Mouse (Mus musculus) WW6 (cell line): Measurements from ENCODE around the gene Tmigd1.

Source experiments
- DNase-seq: peaks from one replicate; pipeline ENCODE4 v3.0.0-alpha.2; 2013; ENCODE audit warnings: low read depth, low spot score

The Tmigd1 gene

DNA sequence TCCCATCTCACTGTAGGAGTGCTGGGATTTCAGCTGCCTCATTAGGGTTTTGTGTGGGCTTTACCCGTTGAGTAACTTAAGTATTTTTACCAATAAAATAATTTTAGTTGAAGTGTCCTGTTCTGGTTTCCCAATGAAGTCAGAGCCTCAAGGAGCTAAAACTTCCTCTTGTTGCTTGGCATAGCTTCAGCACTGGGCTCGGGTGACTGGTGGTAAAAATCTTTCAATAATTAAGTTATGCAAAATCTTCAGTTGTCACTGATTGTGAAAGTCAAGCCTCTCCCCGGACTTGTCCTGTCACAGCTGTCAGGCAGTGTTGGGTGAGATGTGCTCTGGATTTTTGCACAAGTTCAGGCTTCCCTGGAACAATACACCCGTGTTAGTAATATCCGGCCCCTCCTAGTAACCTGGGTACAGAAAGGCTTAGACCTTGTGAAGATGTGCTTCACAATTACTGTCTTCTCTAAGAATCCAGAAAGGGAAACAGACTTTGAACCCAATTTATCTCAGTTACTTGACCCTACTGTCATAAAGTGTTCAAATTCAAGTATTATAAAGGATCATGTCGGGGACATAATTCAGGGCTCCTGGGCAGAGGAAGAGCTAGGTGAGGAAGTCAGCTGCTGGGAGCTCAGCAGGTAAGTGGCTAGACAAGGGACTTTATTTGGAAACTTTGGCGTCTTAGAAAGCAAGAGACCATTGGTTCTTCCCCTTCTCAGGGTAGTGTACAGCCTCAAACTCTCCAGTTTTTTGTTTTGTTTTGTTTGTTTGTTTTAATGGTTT lies at the start of gene Tmigd1:
Gene Tmigd1, plus strand, starts transcription at position 581 of the 783 bp plus-strand sequence.
- DNase-seq, result no peak

DNA sequence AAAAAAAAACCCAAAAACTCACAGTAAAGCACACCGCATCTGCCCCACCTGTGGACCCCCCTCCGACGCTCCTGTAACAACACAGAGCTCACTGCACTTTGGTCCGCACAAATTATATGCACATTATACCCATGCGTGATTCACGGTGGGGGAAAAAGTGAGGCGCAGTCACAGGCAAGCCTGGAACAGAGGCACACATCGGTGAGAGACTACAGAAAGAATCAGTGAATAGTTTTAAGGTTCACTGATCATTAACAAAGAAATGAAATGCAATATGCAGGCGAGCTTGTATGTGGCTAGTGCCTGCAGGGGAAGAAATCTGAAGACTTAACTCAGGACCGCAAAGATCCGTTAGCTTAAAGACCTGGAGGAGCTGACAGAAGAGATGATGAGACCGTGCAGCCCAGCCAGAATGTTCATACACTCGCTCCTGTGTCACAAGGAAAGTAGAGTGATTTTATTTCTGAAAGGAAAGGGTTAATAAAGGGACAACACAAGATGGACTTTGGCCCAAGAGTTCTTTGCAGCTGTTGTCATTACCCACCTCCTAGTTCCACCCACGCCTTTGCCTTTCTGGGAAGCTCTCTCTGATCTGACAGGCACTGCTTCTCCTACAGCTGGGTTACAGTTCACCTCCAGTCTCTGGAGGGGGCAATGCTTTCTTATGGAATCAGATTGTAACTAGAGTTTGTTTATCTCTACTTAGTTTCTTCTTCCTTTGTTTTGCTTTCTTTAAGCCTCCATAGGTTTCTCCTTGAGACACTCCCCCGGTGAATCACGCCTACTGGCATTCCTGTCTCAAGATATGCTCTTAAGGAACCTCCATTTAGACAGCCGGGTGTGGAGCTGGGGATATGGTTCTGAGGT lies 47.3 kb upstream of the Tmigd1 start:
- no peak for DNase-seq

DNA sequence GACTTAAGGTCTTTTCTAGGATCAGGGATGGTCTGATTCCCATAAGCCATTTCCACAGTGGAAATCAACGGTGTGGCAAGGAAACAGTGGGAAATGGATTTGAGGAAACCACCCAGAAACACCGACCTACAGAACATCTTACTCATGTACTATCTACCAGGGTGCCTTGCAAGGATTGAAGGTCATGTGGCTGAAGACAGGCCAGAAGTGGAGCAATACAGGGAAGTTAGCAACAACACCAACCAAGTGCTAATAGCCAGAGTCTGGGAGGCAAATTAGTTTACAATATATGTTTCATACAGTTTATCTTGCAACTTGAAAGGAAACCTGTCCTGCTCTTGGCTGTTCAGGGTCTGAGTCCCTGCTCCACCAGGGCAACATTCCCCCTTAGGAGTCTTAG lies 45.4 kb upstream of the Tmigd1 start:
- DNase-seq, result no peak

DNA sequence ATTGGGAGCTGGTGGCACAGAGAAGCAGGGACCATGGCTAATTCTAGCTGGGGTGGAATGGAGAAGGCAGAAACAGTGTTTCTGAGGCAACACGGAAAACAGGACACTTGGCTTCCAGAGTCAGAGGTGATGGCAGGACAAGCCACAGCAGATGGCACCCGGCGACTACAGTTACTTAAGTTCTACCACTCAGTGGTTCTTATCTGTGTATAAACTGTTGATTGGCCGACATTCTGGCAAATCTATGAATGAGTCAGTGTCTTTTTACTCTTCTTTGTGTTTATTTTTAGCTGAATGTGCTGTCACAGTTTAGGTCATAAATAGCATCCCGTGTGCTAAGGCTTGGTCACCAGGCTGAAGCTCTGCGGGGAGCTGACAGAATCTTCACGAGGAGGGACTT lies 44.8 kb upstream of the Tmigd1 start:
- no peak for DNase-seq

DNA sequence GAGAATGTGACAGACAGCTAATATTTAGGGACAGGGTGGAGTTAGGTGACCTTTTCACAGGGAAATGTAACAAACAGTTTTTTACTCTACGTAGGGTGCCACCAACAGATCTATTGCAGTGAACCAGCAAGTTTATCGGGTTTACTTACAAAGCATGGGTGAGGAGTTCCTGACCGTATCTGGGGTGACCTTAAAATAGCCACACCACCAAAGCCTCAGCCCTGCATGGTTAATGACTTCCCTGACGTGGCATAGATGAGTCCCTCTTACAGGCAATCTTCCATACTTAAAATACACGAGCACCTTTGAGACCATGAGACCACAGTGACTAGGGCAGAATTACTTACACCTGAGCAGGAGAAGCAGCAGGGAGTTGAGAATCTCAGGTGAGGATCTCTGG lies 43.2 kb upstream of the Tmigd1 start:
- no peak for DNase-seq

DNA sequence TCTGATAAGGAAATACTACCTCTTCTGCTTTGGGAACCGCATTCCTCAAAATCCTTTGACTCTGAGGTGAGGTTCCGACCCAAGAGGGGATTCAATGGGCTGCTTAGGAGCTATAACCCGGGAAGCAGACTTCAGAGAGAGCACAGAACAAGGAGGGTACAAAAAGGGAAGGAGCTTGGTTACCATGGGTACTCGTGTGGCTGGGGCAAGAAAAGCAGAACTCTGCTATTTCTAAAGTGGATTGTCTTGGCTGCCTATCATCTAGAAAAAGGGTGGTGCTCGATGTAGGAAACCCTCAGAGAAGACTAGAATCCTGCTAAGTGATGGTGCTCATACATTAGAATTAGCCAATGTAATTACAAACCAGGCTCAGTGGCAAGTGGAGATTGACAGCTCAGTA lies 42.7 kb upstream of the Tmigd1 start:
- DNase-seq, result no peak

DNA sequence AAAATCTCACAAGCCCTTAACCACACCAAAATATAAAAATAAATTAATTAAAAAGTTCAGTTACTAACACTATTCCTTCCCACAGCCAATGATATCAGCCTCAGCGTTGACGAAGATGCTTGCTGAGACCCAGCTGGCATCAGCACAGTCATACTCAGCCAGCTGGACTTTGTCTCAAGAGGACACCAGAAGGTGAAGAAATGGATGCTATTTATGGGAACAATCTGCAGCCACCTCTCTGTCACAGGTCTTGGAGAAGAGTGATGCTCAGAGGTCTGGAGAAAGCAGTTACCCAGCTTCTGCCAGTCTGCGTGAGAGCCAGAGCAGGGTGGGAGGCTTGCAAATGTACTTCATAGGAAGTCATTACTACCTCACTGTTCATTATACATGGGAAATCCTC lies 40.8 kb upstream of the Tmigd1 start:
- no peak for DNase-seq

DNA sequence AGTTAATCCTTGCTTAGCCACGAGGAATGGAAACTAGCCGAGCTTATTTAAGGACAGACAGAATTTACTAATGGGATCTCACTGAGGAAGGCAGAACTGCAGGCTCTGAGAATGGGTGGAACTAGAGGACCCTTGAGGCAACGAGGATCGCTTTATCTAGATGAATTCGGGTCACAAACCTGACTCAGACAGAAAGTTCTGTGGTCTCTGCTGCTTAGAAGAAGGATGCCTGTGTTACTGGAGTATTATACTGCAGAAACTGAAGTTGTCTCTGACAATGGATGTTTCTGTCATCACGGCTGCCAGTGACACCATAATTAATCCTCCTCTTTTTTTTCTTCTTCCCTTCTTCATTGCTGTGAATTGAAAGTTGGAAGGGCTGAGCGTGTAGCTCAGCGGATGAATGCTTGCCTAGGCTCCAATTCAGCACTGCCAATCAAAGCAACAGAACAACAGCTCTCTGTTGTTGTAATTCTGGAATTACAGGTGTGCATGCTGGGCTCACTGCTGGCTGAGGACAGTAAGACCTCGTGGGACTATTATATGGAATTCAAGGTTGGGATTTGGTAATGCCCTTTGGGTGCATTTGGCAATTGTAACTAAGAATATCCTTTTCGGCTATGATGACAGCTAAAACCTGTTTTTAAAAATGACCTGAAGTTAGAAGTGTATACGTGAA lies 29.3 kb upstream of the Tmigd1 start:
- DNase-seq, result no peak

DNA sequence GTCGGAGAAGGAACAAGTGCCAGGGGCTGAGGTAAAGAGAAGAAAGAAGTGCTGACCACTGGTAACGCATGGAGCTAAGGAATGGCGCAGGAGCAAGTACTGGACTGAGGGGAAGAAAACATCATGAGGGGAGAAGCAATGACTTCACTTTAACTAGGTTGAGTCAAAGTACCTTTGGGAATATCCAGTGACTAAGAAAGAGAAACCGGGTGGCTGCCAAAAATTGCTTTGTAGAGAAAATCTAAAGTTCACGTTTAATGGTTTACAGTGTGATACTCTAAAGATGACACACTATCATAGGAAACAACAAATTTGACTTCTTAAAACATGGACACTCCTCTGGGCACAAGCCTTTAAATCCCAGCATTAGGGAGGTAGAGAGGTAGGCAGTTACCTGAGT lies 28.1 kb upstream of the Tmigd1 start:
- no peak for DNase-seq

DNA sequence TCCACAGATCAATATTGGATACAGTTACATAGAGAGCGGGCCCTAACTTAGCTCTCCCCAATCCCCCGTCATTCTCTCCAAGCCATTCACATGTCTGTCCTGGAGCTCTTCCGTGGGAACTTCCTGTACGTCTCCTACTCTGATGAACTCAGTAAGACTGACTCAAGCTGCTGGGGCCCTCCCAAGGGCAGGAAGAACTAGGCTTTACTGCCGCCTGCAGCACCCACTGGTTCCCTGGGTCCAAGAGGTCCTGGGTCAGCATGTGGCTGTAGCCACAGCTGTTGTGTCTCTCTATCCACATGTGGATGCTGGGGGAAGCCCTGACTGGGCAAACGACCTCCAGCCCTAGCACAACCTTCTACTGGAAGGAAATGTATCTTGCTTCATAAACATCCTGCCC lies 27.2 kb upstream of the Tmigd1 start:
- DNase-seq, result no peak

DNA sequence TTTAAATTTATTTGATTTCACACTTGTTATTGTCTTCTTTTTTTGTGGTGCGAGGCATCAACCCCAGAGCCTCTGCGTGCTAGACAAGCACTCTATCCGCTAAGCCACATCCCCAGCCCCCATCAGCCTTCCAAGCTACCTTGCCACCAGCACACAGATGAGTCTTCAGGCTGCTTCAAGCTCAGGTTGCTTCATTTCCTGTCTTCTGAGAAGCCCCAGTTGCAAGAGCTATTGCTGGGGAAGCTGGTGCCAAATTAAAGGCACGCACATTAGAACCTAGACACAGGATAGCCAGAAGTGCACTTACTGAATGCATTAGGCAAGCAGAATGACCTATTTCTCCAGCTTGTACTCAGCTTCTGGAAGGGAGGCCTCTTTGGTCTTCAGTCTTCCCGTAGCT lies 22.1 kb upstream of the Tmigd1 start:
- no peak for DNase-seq

DNA sequence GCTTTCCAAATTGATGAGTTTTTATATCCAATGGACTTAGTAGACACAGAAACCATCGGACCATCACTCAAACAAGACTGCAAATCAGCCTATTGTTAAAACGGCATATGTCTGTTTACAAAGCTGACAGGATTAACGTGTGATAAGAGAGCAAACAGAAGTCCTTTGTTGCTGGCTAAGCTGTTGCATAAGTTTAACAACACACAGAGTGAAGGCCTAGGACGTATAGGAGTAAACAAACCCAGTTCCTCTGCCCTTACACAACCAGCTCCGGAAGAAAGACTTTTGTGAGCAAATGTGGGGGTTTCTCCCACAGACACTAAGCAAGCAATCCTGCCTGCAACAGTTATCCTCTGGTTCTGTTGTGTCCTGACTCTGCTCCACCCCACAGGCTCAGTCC lies 17.5 kb upstream of the Tmigd1 start:
- no peak for DNase-seq

DNA sequence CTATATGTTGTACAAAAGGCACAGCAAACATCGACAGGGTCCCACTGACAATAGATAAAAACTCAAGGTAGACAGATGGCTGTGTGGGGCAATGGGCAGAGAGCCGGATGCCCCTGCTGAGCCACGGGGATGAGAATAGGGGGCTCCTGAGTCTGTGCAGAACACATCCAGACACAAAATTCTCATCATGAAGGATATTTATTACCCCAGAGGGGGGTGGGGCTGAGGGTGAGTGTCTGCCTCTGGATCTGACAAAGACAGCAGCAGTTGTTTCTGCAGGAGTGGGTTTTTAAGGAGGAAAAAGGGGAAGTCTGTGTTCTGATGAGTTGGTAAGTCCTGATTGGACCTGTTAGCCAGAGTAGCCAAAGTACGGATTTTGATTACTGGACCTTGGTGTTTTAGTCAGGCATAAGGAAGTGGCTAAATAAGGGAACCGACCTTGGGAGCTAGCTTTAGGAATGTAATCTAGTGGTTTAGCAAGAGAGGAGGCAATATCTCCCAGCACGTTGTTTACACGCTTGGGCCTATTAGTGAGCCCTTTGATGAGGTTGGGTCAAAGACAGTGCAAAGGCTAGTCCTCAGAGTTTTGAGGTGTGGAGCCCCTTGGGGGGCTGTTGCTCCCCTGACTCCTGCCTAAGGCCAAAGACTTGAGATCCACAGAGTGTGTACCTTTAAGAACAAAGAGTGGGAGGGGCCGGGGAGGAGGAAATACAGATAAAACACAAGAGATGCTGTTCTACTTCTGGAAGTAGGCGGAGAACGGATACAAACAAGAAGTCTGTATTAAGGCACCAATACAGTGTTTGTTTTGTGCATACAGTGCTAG lies 12.4 kb upstream of the Tmigd1 start:
- no peak for DNase-seq

DNA sequence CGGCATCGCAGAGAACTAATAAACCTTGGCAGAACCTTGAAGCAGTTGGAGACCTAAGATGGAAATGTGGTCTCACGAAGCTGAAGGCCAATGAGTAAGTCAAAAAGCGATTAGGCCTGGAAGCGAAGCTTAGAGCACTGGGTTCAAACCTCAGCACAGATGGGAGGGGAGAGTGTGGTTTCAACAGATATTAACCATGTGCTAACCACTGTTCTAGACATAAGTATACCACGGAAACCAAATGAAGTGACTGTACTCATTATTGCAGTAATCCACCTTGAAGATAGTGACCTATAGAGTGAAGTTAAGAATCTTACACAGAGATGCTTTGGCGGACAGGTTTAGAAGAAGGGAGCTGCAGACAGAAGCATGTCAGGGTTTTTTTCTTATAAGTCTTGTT lies 10.8 kb upstream of the Tmigd1 start:
- DNase-seq, result no peak

DNA sequence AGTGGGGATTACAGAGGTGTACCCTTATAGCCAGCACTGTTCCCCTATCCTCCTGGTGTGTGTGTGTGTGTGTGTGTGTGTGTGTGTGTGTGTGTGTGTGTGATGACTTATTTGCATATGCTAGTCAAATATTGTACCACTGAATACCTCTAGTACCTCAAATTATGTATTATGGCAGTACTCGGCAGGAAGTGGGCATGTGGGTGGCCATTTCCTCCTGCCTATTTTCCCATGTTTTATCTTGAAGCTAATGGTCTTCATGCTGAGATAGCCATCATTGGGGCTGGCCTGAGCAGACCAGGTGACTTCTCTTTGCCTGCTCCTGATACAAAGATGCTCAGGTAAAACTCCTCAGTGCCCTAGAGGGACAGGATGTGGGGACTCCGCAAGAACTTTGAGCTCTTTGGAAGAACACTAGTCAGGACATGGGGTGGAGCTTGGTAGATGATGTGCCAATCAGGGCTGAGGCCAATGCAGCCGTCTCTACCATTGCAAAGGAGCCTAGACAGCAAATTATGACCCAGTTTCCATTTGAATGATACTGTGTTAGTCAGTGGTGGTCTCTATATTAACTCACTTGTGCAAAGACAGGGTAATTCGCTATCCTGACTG lies 10.1 kb upstream of the Tmigd1 start:
- DNase-seq, result no peak

DNA sequence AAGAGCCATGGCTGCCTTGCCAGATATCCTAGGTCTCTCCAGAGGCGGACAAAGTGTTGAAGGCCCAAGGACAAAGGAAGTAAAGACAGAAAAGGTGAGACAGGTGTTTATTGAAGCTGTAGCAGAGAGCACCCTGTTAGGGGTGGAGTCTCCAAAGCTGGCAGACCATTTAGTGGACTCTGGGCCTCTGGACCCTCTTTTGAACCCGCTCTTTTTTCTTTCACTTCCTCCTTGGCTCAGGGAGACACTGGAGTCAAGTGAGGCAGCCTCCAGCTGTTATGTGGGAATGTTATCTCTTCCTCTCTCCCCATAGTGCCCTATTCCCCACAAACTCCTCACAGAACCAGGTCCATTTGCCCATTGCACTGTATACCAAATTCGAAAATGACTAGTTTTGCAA lies 9.0 kb upstream of the Tmigd1 start:
- DNase-seq, result no peak

DNA sequence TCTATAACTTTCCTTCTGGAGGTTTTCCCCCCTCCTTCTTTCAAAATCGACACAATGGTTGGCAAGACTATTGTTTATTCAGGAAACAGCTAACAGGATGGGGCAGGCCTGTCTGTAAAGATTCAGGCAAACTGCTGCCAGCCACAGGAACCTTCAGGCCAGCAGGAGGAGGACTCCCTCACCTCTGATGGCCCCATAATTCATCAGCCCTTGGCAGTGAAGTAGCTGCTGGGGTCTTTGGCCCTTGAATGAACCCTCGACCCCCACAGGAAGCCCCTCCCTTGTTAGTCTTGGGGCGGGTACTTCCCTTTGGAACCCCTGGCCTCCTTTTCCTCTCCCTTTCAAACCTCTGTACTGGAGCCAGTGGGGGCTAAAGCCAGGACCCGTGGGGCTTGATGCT lies 8.4 kb upstream of the Tmigd1 start:
- no peak for DNase-seq

DNA sequence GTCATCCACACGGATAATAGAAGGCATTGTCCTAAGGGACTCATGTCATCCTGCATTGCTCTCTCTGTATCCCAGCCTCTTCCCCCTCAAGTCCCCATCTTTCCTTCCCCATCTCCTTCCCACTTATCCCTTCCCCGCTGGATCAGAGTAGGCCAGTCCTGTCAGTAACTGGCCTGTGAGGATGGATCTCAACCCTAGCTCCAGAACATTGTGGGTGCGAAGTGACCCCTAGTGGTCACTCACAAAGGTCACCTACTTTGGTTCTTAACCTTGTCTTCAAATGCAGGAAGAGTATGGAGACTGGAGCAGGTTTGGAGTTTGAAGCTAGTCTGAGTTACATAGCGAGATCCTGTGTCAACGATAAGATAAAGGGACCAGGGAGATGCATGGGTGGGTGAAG lies 7.7 kb upstream of the Tmigd1 start:
- DNase-seq, result no peak

DNA sequence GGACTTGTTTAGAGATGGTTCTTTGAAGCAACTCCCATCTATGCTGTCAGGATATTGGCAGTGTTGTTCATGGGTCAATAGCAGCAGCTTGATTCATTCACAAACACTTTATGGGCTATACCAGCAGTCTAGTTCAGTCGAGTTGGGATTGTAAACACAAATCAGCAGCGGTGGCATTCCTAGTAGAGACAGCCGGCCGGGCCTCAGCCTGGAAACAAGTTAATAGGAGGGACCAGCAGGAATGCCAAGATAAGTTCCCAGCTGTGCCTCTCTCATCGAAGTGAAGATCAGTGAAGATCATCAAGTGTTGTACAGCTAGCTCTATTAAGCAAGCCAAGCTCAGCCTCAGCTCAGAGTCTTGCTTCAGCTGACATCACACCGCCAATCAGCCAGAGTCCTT lies 5.6 kb upstream of the Tmigd1 start:
- DNase-seq, result no peak

DNA sequence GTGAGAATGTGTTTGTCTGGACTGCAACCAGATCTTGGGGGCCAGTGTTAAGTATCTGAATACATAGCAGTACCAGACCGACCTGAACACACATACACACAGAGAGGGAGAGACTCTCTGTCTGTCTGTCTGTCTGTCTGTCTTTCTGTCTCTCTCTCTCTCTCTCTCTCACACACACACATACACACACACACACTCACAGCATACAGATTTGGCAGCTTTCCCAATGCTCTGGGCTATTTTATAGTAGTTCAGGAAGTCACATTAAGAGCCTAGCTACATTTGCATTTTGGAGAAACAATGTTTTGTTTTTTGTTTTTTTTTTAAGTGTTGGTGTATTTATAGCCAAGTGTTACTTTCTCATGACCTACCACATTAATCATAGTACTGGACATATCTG lies 4.8 kb upstream of the Tmigd1 start:
- DNase-seq, result no peak

DNA sequence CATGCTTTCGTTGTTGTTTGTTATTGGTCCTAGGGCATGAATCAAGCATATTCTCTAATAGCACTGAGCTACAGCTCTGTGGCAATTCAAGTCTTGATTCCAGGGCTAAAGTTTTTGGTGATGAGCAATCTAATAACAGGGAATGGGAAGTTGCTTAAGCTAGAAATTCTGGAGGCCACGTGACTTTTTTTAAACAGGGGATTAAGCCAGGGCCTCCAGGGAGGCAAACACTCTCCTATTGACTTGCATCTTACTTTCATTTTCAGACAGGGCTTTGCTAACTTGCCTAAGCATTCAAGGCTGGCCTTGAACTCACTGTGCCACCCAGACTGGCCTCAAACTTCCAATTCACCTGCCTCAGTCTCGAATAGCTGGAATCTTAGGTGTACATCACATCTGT lies 4.1 kb upstream of the Tmigd1 start:
- no peak for DNase-seq
